Mouse (Mus musculus): ENCODE measurements at regions not wholly inside any gene's neighbourhood (a gene's known extent, or its start where the extent isn't known, plus 50 kb on each side); places are given as distances from the start of the nearest gene placed in this dataset.

GRCm38 (mm10) chr14:61866532-61867268, 259.4 kb downstream of the Kcnrg start:
- Histone ChIP-seq H3K4me1 (replicated peaks; ENCODE audit: control insufficient read depth, insufficient read depth, low read length) (no peaks in the 10 kb centered on the region), H3K27ac (ENCODE audit: low read depth, low read length) (no peak overlapping the region), H3K9me3 (ENCODE audit: control insufficient read depth, low read length) (no peaks in the 10 kb centered on the region), H3K9ac (ENCODE audit: low read depth, low read length) (no peak overlapping the region), H3K4me2 (replicated peaks; ENCODE audit: low read depth, low read length) (no peak overlapping the region), H3K4me3 (ENCODE audit: low read depth, low read length) (no peak overlapping the region), H3K36me3 (ENCODE audit: control insufficient read depth, insufficient read depth, low read length) (no peaks in the 10 kb centered on the region), H3K27me3 (ENCODE audit: control insufficient read depth, insufficient read depth, low read length) (no peaks in the 10 kb centered on the region)
- 80% methylated on average over 3 of the region's 3 CpGs for WGBS
- DNase-seq (ENCODE audit: low spot score) (no peak), ATAC-seq (ENCODE audit: low FRiP score) (no peak)

DNA sequence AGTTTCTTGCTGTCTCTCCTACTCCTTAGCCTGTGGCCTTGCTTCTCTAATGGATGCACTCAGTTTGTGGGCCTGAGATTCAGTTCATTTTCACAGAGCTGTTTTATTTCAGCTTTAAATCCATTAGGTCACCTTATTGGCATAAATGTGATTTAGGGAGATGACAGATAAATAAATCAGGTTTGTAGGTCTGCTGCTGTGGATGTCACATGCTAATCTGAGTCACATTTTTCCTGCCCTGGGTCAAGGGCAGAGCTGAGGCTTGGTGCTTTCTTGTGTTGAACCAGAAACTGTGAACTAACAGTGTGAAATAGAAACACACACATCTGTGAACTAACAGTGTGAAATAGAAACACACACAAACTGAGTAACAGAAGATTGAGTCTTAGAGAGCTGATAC, 266.9 kb downstream of the Kcnrg start:
- Histone ChIP-seq H3K4me2 (replicated peaks; ENCODE audit: low read depth, low read length) (no peak overlapping the region), H3K4me3 (ENCODE audit: low read depth, low read length) (no peak overlapping the region), H3K27ac (ENCODE audit: low read depth, low read length) (no peak overlapping the region), H3K9ac (ENCODE audit: low read depth, low read length) (no peak overlapping the region), H3K4me1 (replicated peaks; ENCODE audit: control insufficient read depth, insufficient read depth, low read length) (no peaks in the 10 kb centered on the region), H3K27me3 (ENCODE audit: control insufficient read depth, insufficient read depth, low read length) (no peaks in the 10 kb centered on the region), H3K9me3 (ENCODE audit: control insufficient read depth, low read length) (no peaks in the 10 kb centered on the region), H3K36me3 (ENCODE audit: control insufficient read depth, insufficient read depth, low read length) (no peaks in the 10 kb centered on the region)
- DNase-seq (ENCODE audit: low spot score): no peak
- no peak for ATAC-seq (ENCODE audit: low FRiP score)

- Histone ChIP-seq H3K9ac (ENCODE audit: low read depth, low read length) (no peak overlapping the region), H3K36me3 (ENCODE audit: control insufficient read depth, insufficient read depth, low read length) (no peaks in the 10 kb centered on the region), H3K27ac (ENCODE audit: low read depth, low read length) (no peak overlapping the region), H3K4me1 (replicated peaks; ENCODE audit: control insufficient read depth, insufficient read depth, low read length) (no peaks in the 10 kb centered on the region), H3K27me3 (ENCODE audit: control insufficient read depth, insufficient read depth, low read length) (no peaks in the 10 kb centered on the region), H3K4me2 (replicated peaks; ENCODE audit: low read depth, low read length) (no peak overlapping the region), H3K4me3 (ENCODE audit: low read depth, low read length) (no peak overlapping the region), H3K9me3 (ENCODE audit: control insufficient read depth, low read length) (no peaks in the 10 kb centered on the region)
- WGBS: 78% methylated on average over 2 of the region's 2 CpGs
- ATAC-seq (ENCODE audit: low FRiP score) (no peak), DNase-seq (ENCODE audit: low spot score) (no peak)
These were observed 272.2 kb downstream of the Kcnrg start for GRCm38 (mm10) chr14:61879416-61879815.

DNA sequence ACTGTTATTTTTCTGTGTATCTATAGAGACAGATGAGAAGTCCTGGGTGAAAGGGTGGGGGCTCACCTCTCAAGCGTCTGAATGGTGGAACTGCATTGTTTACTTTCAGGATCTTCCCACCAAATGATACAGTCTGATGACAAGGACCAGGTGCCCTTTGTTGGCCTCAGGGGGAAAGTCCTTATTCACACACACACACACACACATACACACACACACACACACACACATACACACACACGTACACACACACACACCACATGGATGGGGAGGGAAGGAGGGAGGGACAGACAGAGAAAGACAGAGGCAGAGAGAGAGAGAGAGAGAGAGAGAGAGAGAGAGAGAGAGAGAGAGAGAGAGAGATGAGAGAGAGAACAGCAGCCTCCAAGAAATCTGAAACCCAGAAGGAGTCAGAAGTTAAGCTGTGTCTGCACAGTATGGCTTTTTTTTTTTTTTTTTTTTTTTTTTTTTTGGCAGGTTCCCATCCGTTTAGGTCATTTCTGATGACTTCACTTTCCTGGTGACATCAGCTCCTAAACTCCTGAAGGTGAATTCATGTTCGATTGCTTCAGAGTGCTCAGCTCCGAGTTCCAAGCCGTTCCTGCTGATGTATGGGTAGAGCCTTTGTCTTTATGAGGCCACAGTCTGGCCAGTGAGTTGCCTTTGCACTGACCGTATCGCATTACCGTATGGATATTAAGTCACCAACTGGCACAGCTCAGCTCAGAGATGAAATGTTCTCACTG, 273.4 kb downstream of the Kcnrg start:
- Histone ChIP-seq H3K4me3 (ENCODE audit: low read depth, low read length) (no peak overlapping the region), H3K9me3 (ENCODE audit: control insufficient read depth, low read length) (no peaks in the 10 kb centered on the region), H3K4me1 (replicated peaks; ENCODE audit: control insufficient read depth, insufficient read depth, low read length) (no peaks in the 10 kb centered on the region), H3K27me3 (ENCODE audit: control insufficient read depth, insufficient read depth, low read length) (no peaks in the 10 kb centered on the region), H3K27ac (ENCODE audit: low read depth, low read length) (no peak overlapping the region), H3K4me2 (replicated peaks; ENCODE audit: low read depth, low read length) (no peak overlapping the region), H3K9ac (ENCODE audit: low read depth, low read length) (no peak overlapping the region), H3K36me3 (ENCODE audit: control insufficient read depth, insufficient read depth, low read length) (no peaks in the 10 kb centered on the region)
- DNase-seq (ENCODE audit: low spot score) (peak; percentile 5), ATAC-seq (ENCODE audit: low FRiP score) (no peak)
- WGBS: 70% methylated on average over 9 of the region's 9 CpGs

GRCm38 (mm10) chr14:61885241-61886015, 278.2 kb downstream of the Kcnrg start:
- DNase-seq (ENCODE audit: low spot score) (no peak), ATAC-seq (ENCODE audit: low FRiP score) (no peak)
- Histone ChIP-seq H3K27me3 (ENCODE audit: control insufficient read depth, insufficient read depth, low read length) (no peaks in the 10 kb centered on the region), H3K4me1 (replicated peaks; ENCODE audit: control insufficient read depth, insufficient read depth, low read length) (no peaks in the 10 kb centered on the region), H3K36me3 (ENCODE audit: control insufficient read depth, insufficient read depth, low read length) (no peaks in the 10 kb centered on the region), H3K4me3 (ENCODE audit: low read depth, low read length) (no peak overlapping the region), H3K27ac (ENCODE audit: low read depth, low read length) (no peak overlapping the region), H3K9ac (ENCODE audit: low read depth, low read length) (no peak overlapping the region), H3K9me3 (ENCODE audit: control insufficient read depth, low read length) (no peaks in the 10 kb centered on the region), H3K4me2 (replicated peaks; ENCODE audit: low read depth, low read length) (no peak overlapping the region)
- 92% methylated on average over 6 of the region's 6 CpGs for WGBS

DNA sequence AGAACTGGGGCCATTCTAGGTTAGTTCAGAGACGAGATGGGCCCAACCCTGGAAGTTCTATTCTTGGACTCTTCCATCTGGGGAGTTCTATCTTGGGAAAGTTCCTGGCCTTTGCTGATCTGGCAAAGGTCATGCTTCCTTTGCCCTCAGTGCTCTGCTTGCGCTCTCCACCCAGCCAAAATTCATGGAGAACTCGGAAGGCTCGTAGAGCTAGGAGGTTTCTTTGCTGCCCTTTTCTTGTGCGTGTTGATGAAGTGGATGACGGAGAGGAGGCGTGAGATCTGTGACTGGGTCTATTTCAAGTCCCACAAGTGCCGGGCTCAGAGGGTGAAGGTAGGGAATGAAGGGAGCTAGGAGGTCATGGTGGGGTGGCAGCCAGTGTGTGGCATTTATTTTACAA, 282.4 kb downstream of the Kcnrg start:
- H3K4me3 ChIP-seq (ENCODE audit: low read depth, low read length): no peak overlapping the region
- ATAC-seq (ENCODE audit: low FRiP score) (no peak), DNase-seq (ENCODE audit: low spot score) (no peak)
- no peak overlapping the region for H3K9ac ChIP-seq (ENCODE audit: low read depth, low read length)
- no peaks in the 10 kb centered on the region for H3K27me3 ChIP-seq (ENCODE audit: control insufficient read depth, insufficient read depth, low read length)
- WGBS: 84% methylated on average over 8 of the region's 8 CpGs
- H3K4me2 ChIP-seq (replicated peaks; ENCODE audit: low read depth, low read length): no peak overlapping the region
- no peak overlapping the region for H3K27ac ChIP-seq (ENCODE audit: low read depth, low read length)
- no peaks in the 10 kb centered on the region for H3K9me3 ChIP-seq (ENCODE audit: control insufficient read depth, low read length)
- no peaks in the 10 kb centered on the region for H3K4me1 ChIP-seq (replicated peaks; ENCODE audit: control insufficient read depth, insufficient read depth, low read length)
- no peaks in the 10 kb centered on the region for H3K36me3 ChIP-seq (ENCODE audit: control insufficient read depth, insufficient read depth, low read length)

- WGBS: 82% methylated on average over 3 of the region's 3 CpGs
- H3K9me3 ChIP-seq (ENCODE audit: control insufficient read depth, low read length): no peaks in the 10 kb centered on the region
- H3K4me3 ChIP-seq (ENCODE audit: low read depth, low read length): no peak overlapping the region
- H3K4me2 ChIP-seq (replicated peaks; ENCODE audit: low read depth, low read length): no peak overlapping the region
- no peak for DNase-seq (ENCODE audit: low spot score)
- no peaks in the 10 kb centered on the region for H3K4me1 ChIP-seq (replicated peaks; ENCODE audit: control insufficient read depth, insufficient read depth, low read length)
- no peaks in the 10 kb centered on the region for H3K36me3 ChIP-seq (ENCODE audit: control insufficient read depth, insufficient read depth, low read length)
- ATAC-seq (ENCODE audit: low FRiP score): no peak
- H3K9ac ChIP-seq (ENCODE audit: low read depth, low read length): no peak overlapping the region
- no peaks in the 10 kb centered on the region for H3K27me3 ChIP-seq (ENCODE audit: control insufficient read depth, insufficient read depth, low read length)
- no peak overlapping the region for H3K27ac ChIP-seq (ENCODE audit: low read depth, low read length)
These were observed 286.5 kb downstream of the Kcnrg start for GRCm38 (mm10) chr14:61893786-61894185.

GRCm38 (mm10) chr14:61896879-61897278, 289.6 kb downstream of the Kcnrg start:
- no peak overlapping the region for H3K4me2 ChIP-seq (replicated peaks; ENCODE audit: low read depth, low read length)
- no peak overlapping the region for H3K27ac ChIP-seq (ENCODE audit: low read depth, low read length)
- DNase-seq (ENCODE audit: low spot score): no peak
- WGBS: 81% methylated on average over 5 of the region's 5 CpGs
- no peaks in the 10 kb centered on the region for H3K4me1 ChIP-seq (replicated peaks; ENCODE audit: control insufficient read depth, insufficient read depth, low read length)
- no peaks in the 10 kb centered on the region for H3K9me3 ChIP-seq (ENCODE audit: control insufficient read depth, low read length)
- no peak for ATAC-seq (ENCODE audit: low FRiP score)
- no peaks in the 10 kb centered on the region for H3K27me3 ChIP-seq (ENCODE audit: control insufficient read depth, insufficient read depth, low read length)
- no peaks in the 10 kb centered on the region for H3K36me3 ChIP-seq (ENCODE audit: control insufficient read depth, insufficient read depth, low read length)
- no peak overlapping the region for H3K4me3 ChIP-seq (ENCODE audit: low read depth, low read length)
- H3K9ac ChIP-seq (ENCODE audit: low read depth, low read length): no peak overlapping the region

Data from hindbrain, embryonic 11.5 days (tissue).